Mouse (Mus musculus) limb, embryonic 10.5 days (tissue): ENCODE results near the gene Mvb12b. TPM values are rescaled to one million over a fixed set of nuclear protein-coding genes. Genes with fewer than 3 reads are reported as not detected.

Experiments used
- polyA plus RNA-seq: library from polyadenylated mRNA; unstranded; fragments of >200 nt; fragmentation: Nextera tagmentation; extraction: Ambion mirVana; gene quantifications from 2 replicates; pipeline ENCODE4 v1.2.1, GENCODE M21; 2016

Mvb12b gene
- polyA plus RNA-seq, 1 experiment from 2014 or later: 17.5 TPM

Other genes with a start within 250 kb of the Mvb12b start
- gene Lmx1b, start 247.4 kb downstream of the Mvb12b start, polyA plus RNA-seq: 11.0 and 13.9 TPM in 2 replicates